Mouse (Mus musculus): ENCODE data around the gene Asb10.
A peak's percentile ranks its signal among the peaks of the same experiment; 100 is the strongest.

The Asb10 gene

DNA sequence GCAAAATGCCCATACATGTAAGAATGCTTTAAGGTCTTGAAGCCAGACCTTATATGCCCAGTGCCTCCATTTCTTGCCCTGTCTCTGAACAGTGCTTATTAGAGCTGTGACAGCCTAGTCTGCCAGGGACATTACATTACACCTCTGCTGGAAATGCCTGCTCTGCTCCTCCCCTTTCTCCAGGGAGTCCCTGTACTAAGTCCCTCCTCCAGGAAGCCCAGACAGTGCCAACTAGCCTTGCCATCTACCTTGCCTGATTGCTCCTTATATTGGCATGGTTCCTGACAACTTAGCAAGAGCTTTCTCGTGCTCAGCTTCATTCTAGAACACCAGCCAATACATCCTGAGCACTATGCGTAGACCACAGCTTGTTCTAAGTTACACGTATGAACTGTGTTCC is 5.0 kb downstream of the Asb10 start:
- DNase-seq: no peak

DNA sequence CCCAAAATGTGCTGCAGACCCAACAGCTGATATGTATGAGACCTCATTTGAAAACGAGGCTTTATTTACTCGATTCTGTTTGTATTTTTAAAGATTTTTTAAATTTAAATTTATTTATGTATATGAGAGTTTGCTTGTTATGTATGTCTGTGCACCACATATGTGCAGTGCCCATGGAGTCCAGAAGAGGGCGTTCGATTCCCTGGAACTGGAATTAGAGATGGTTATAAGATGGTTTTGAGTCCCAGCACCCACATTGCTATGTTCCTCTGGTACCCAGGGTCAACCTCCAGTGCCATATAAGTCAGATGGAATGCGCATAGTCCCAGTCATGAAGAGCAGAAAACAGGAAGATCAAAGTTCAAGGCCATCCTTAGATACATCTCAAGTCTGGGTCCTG is 6.5 kb downstream of the Asb10 start:
- peak; percentile 13 for DNase-seq

DNA sequence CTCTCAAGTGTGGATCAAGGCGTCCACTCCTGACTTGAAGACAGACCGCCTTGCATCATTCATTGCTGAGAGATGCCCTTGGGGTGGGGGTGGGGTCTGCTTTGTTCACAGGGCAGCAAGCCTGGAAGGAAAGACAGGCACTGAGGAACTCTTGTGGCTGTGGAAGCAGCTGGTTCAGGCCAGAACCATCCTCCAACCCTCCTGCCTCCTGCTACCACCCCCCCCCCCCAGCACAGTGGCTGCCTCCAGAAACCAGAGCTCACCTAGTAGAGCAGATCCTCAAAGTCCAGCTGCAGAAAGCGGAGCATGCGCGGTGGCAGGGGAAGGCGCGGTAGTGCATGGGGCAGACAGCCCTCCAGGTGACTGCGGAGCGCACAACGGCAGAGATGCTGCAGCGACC is 7.4 kb downstream of the Asb10 start:
- DNase-seq: no peak

DNA sequence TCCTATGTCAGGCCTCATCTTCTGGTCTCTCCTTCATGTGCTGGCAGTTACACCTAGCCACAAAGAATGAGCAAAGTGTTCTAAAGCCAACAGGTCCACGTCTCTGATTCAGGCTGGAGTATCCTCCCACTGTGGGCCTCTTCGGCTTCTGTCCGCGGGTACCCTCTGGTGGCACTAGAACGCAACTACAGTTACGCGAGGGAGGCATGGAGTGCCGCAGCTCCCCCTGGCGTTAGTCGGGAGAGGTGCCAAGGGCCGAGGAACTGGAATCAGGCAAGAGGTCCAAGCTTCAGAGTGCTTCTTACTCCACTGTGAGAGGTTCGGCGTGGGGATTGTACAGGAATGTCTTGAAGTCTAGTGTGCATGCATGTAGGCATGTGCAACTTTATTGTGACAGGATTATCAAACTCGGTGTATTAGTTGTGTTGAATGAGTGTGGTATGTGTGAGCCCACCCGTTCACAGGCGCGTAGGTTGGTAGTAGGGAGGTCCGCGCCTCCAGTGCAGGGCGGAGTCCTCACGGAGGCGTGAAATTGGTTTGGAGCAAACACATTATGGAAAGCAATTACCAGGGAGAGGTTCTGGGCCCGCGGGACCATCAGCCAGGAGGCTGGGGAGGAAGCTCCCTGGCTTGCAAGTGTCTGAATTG is 10.6 kb downstream of the Asb10 start:
- DNase-seq: peak; percentile 89

DNA sequence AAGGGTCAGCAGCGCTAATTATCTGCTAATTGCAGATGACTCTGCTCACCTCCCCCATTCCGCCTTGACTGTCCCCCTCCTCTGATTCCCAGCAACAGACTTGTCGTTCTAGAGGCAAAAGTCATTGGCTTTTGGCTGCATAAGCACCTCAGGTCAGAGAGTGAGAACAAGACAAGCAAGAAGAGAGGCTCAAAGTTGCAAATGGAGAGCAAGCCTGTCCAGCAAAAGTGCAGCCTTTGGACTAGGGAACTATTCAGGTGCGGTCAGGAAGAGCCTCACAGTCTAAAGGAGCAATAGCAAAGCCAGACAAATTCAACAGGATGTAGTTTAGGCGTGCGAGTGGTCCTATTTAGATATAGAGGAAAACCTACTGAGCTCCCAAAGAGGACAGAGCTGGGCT is 13.0 kb downstream of the Asb10 start:
- DNase-seq: no peak

DNA sequence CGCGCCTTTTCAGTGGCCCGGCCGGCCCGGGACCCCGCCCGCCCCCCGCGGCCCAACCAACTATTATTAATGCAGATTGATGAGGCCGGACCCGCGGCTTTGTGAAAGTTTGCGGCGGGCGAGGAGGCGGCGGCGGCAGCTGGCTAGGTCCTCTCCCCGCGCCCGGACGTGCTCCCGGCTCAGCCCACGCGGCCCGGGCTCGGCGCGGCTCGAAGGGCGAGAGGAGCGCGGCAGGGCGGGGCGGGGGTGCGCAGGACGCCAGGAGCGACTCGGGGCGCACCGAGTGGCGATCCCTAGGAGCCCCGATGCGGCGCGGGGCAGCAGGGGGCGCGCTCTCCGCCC is 13.9 kb downstream of the Asb10 start, which contains the start of gene Gbx1:
Gene Gbx1, minus strand, starts transcription at position 314 of the 342 bp plus-strand sequence.
- DNase-seq: no peak

DNA sequence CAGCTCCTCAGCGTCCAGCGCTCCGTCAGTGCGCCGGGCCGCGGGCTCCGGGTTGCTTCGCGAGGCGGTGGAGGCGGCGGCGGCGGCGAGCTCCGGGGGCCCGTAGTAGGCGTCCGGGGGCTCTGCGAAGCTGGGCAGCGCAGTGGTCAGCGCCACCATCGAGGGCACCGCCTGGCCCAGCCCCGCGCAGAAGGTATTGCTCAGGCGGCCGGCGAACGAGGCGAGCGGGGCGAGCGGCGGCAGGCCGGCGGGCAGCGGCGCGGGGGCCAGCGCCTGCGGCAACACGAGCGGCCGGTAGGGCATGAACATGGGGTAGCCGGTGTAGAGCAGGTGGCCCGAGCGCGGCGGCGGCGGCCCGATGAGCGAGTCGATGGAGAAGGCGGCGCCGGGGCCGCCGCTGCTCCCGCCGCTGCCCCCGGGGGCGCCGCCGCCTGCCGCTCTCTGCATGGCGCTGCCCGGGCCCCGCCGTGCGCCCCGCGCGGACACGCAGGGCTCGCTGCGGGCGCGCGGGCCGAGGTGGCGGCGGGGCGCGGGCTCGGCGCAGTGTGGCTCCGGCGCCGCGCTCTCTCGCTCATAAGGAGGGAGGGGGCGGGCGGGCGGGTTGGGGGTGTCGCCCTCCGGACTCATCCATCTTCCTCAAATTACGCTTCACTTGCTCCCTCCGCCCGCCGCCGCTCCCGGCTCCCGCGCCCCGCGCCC is 14.4 kb downstream of the Asb10 start:
- DNase-seq: no peak

DNA sequence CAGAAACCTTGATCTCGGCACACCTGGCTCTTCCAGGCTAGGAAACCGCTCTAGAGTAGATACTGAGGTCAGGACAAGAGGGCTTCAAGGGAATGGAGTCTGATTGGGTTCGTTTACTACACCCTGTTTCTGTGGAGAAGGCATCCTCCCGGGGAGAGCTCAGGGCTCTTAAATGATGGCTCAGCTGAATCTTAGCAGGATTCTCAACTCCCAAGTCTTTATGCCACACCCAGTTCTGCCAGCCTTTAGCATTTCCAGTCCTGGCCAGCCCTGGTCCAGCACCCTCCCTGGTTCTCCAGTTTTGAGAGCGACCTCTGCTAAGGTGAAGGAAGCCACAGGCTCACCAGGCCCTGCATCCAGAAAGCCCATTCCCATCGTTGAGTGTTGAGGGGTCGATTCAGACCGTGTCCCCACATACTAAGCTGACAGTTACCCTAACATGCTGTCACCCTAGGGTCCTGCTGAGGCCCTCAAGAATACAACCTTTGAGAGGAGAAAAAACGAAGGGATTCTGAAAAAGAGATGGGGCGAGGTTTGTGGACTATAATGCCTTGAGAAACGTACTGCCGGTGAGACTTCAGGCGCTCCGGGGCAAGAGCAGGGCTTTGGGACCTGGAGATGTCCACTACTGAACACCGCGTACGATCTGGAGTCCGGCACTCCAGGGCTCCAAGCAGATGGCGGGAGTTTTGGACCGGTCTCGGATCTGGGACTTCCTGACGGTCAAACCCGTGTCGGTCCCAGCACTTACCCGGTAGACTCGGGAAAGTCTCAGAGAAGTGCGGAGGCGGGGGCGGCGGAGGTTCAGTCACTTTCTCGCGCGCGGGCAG is 15.2 kb downstream of the Asb10 start:
- DNase-seq: no peak

DNA sequence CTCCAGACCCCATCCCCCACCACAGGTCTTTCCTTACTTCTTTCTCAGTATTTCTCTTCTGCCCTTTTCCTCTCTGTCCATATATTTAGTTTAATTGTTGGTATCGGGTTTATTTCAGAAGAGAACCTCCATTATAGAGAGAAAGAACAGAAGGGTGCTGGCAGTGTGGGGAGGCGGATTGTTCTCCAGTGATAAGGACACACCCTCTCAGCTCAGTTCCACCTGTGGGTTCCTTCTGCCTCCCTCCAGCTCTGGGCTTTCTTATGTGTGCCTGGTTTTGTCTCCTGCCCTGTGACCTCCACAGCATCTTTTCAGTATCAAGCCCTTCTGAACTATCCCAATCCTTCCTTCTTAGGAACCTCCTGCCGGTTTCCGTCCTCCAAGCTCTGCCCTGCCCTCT is 16.3 kb downstream of the Asb10 start:
- no peak for DNase-seq

DNA sequence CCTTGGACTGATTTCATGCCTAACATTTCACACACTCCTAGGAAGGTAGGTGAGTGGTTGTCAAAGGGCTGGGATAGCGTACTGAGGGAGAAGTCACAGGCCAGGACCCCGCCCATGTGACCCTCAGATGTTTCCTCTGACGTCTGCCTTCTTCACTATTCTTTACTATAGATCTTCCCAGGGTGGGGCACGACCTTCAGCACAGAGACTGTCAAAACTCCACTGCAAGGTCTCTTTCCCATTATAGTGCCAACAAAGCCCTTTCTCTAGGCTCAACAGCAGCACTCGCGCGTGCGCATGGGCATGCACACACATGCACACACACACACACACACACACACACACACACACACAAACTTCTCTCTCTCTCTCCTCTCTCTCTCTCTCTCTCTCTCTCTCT is 17.0 kb downstream of the Asb10 start:
- no peak for DNase-seq

DNA sequence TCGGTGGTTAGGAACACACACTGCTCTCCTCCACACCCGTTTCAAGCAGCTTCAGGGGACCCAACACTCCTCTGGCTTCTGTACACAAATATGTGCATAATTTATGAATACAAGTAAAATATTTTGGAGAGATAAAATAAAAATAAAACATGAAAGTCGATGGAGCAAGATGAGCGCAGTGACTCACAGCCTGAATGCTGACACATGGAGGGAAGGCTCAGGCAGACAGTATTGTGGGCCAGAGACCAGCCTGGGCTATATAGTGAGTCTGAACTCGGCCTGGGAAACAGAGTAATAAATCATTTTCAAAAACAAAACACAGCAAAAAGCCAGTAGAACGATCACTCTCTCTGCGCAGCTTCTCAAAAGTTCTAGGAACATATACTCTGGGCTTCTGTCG is 19.4 kb downstream of the Asb10 start:
- DNase-seq: no peak

DNA sequence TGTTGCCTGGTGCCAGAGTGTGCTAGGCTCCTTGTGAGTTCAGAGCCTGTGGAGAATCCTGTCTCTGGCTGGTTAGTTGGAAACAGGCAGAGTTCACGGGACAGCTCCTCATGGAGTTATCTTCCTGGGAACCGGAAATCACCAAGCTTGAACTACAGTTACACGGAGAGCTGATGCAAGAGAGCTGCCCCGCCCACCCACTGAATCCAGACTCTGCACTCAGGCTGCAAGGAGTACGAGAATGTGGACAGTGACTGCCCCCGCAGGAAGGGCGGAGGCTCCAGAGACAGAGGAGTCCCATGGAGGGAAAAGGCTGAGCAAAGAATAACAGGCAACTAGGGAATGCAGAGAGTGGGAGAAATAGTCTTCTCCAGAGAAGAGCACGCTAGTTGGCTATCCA is 28.5 kb downstream of the Asb10 start:
- DNase-seq: no peak

DNA sequence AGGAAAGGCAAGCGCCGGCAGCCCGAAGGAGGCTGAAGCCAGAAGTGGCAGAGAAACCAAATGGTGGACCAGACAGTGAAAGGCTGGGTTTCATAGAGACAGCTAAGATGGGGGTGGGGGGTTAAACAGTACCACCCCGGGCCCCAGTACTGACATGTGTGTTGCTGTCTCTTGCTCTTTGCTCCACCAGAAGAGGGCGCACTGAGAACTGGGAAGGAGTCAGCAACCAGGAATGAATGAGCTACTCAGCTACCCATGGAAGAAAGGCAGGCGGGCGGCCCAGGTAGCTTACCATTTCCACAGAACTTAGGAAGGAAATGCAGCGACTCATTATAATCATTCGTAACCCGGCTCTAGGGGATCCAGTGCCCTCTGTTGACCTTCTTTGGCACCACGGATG is 30.1 kb downstream of the Asb10 start:
- DNase-seq: peak; percentile 31

DNA sequence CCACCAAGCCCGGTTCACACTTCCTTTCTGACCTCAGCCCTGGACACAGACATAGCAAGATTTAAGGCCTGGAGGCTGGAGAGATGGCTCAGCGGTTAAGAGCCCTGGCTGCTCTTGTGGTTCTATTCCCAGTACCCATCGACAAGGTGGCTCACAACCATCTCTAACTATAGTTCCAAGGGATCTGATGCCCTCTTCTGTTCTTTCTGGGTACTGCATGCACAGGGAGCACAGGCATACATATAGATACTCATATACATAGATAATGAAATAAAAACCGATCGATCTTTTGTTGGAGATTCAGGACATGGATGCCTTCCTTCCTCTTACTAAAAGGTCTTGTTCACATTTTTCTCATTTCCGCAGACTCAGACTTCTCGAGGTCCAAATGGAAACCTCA is 32.4 kb downstream of the Asb10 start:
- DNase-seq: no peak

DNA sequence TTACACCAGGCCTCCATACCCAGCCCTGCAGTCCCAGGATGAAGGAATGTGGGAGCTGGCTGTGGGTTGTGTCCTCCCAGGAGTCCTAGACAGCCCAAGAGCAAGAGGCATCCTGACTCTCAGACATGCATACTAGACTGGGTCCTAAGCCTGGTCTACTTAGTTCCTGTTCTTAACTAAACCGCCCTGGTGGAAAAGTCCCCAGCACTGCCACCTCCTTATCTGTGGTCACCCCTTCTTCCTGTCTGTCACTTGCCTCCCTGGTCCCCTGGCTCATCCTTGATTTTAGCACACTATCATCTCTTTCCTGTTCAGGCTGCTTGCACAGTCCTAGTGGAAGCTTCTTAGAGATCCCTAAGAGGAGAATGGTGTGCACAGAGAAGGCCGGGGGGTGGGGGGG is 35.3 kb downstream of the Asb10 start:
- no peak for DNase-seq

DNA sequence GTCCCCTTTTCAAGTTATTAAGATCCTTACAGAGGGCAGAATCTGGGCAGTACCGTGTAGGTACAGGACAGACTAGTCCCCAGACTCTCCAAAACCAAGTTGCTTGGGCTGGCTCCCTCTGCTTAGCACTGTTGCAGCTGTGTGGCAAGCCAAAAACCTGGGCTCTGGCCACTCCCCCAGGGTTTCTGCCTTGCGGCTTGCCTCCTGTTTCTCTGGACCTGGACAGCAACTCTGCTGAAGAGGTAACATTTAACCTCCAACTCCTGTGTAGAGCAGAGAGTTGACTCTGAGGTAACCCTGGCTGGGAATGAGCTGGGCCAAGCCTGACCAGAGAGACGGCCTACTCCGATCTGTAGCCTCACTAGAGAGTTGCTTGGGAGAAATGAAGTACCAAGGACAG is 38.0 kb downstream of the Asb10 start:
- no peak for DNase-seq

DNA sequence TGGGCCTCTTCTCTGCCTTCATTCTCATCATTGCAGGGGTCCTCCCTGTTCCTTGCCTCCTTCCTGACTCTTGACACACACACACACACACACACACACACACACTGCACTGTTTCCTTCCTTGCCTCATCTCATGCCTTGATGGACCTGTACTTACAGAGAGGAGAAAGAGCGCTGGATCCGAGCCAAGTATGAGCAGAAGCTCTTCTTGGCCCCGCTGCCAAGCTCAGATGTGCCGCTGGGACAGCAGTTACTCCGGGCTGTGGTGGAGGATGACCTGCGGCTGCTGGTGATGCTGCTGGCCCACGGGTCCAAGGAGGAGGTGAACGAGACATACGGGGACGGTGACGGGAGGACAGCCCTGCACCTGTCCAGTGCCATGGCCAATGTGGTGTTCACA is 39.9 kb downstream of the Asb10 start:
- no peak for DNase-seq

DNA sequence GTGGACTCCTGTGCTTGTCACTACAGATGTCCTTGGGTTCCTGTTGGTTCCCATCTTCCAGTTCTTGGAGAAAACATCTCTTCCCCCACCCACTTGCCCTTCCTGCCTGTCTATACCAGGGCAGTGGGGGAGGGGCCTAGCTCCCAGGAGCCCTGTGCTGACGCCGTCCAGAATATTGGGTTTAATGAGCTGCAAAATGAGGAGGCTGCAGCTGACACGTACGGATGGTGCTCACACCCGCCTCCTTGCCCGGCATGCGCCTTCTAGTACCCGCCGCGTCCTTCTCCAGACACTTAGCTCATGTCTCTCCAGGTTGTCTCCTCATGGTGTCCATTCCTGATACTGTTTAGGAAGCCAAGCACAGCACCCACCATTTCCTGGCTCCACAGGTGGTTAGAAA is 41.7 kb downstream of the Asb10 start:
- DNase-seq: no peak

DNA sequence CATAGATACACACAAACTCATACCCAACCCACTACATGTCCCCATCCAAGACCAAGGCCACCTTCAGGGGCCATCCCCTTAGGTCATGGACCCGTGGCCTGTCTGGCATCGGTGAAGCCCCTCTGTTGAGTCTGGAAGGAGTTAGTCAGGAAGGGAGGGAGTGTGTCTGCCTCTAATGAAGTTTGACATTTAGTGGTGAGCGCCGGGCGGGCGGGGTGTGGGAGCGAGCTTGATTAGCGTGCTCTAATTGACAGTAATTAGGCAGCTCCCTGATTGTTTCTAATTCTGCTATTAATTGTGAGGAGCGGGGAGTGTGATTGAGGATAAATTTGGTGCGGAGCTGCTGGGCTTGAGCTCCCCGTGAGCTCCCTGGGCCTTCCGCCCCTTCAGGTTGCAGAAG is 43.3 kb downstream of the Asb10 start:
- no peak for DNase-seq

DNA sequence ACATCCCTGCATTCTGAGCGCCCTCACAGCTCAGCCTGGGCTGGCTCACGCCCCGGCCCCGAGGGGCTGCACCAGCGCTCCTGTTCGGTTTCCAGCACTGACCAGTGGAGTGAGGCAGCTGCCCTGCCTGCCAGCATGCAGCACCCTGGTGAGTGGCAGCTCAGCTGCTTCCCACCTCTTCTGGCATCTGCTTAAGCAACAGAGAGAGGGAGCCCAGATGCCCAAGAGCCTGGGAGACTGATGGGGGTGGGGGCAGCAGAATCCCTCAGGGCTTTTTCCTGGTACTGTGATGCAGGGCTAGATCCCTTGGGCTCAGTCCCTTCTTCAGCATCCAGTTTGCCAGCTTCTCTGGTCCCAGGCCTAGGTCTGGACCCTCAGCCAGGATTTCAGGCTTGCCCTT is 44.0 kb downstream of the Asb10 start:
- no peak for DNase-seq

DNA sequence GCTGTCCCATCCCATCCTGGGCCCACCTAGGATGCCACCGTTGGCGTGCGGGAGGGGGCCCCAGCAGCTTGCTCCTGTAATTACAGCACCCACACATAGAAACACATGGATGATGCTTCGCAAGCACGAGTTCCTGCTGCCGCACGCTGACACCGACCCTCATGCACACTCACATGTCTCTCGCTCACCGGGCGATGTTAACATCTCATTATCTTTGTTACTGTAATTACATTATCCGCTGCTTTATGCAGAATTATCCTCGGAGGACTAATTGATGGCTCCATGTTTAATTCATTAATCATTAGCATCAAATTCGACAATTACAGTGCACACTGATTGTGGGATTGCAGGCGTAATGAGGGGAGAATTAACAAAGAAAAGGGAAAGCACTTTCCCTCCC is 45.8 kb downstream of the Asb10 start:
- no peak for DNase-seq

DNA sequence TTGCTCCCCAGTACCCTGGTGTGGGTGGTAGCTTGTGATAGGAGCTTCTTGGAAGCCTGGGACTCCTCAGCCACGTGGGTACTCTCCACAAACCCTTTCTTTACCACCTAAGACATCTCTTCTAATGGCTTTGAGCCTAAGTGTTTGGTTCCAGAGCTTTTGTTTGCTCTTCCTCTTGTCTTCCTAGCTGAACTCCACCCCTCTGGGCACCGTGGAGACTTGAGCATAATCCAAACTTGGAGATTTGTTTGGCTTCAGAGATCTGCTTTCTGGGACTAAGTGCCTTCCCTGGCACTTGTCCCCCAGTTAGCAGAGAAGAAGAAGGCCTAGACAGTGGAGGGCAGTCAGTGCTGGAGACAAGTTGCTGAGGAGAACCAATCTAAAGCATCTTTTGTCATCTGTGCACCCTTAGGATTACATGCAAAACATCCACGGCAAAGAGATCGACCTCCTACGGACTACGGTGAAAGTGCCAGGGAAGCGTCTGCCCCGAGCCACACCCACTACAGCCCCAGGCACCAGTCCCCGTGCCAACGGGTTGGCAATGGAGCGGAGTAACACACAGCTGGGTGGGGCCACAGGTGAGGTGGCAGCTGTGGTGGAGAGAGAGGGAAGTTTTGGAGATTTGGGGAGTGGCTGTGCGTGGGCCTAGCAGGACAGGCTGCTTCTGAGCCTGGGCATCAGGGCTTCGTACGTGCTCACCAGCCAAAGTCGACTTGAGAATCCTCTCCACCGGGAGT is 48.1 kb downstream of the Asb10 start:
- DNase-seq: no peak

DNA sequence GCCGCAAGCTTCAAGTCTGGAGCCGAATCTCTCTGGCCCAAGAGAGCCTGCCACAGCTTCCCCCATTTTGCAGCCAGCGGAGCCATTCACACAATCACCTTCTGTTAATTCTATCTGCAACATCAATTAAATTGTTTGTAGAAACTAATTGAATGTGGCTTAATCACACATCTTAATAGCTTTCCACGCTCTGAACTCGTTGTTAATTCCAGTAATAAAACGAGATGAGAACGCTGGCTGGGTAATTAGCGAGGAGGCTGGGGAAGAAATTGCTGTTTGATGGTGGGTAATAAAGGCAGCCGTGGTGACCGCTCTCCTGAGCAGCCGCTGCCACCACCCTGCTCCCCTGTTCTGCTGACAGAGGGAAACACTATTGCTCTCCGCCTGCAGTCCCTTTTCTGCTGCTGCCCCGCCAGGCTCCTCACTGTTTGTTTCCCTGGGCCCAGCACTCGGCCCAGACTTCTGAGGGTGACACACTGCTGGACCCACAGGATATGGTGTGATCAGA is 50.3 kb downstream of the Asb10 start:
- DNase-seq: no peak

All from thymus, postnatal 25 days (tissue).